Mouse (Mus musculus): ENCODE data around the gene Brf1.

DNA sequence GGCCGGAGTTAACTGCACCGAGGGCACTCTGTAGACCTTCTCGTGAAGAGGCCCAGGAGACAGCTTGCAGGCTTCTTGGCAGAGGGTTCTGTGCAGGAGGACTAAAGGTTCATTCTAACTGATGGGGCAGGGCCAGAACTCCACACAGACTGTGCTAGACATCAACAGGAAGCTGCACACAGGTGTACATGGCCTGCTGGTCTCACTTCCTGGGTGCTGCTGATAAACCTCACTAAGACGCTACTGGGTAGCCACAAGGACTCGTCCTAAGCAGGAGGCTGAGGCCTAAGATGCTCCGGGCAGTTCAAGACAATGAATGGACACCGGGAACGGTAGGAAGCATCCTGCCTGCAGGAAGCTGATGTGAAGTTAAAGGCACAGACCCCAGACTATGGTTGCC is 41.1 kb downstream of the Brf1 start:
- TF ChIP-seq CTCF (IDR thresholded peaks at IDR 0.05; ENCODE audit: control insufficient read depth, insufficient read depth, insufficient replicate concordance, low read depth, low read length) (no peak), POLR2A (IDR thresholded peaks at IDR 0.05; ENCODE audit: control insufficient read depth, low read depth, low read length) (no peak)
